ENCODE assay signal across 8 mouse cellular contexts in the genomic region with DNA sequence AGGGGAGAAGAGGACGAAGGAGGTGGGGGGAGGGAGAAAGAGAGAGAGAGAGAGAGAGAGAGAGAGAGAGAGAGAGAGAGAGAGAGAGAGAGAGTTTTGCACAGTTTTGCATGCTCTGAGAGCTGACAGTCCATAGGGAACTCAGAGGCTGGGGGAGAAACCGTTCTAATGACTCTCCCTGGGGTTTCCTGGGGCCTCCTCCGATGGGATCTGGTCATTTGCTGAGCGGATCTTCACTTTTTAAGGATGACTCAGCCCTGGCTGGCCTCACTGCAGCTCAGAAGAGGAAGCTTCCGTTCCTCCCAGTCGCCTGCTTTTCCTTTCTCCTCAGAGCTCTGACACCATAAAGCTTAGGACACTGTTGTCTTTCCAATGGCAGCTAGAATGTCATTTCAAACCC.
DNase-seq lines count a peak whose midpoint lies in the region; ATAC-seq and TF ChIP-seq lines count a peak whose summit lies in the region.

No protein-coding gene starts in this region.

- no peak for TF ChIP-seq EP300 in heart, postnatal 0 days (IDR thresholded peaks at IDR 0.05; ENCODE audit: low read depth)

- H3K27me3 ChIP-seq in midbrain, embryonic 13.5 days, result no peaks in the 10 kb centered on the region
- H3K27me3 ChIP-seq in midbrain, embryonic 16.5 days (ENCODE audit: control insufficient read depth, insufficient read depth, low read depth, low read length), result no peaks in the 10 kb centered on the region
- no peaks in the 10 kb centered on the region for H3K27me3 ChIP-seq in heart, postnatal 0 days (ENCODE audit: control insufficient read depth, insufficient read depth, low read length)
- H3K27me3 ChIP-seq in megakaryocyte, embryonic 14.5 days (replicated peaks), result no peaks in the 10 kb centered on the region

- ATAC-seq in midbrain, embryonic 13.5 days, result 0 out of 2 replicates have a peak, but pooled peaks have one; percentile 31
- no peak for ATAC-seq in midbrain, embryonic 16.5 days
- ATAC-seq in heart, postnatal 0 days (ENCODE audit: insufficient read depth, low read depth), result peak; percentile 44; the same call in 1 of the 2 replicates

- TF ChIP-seq CTCF in heart, postnatal 0 days (IDR thresholded peaks at IDR 0.05; ENCODE audit: low read depth), result no peak

- H3K27ac ChIP-seq in midbrain, embryonic 13.5 days, result no peak overlapping the region
- no peak overlapping the region for H3K27ac ChIP-seq in midbrain, embryonic 16.5 days (ENCODE audit: low read length)
- H3K27ac ChIP-seq in heart, postnatal 0 days (ENCODE audit: low read depth), result 0 out of 2 replicates have a peak overlapping the region, but pooled peaks have one; percentile 11

- H3K4me2 ChIP-seq in midbrain, embryonic 13.5 days (replicated peaks), result no peak overlapping the region
- no peak overlapping the region for H3K4me2 ChIP-seq in midbrain, embryonic 16.5 days (ENCODE audit: low read length)
- peak overlapping the region; percentile 36; the same call in 1 of the 2 replicates for H3K4me2 ChIP-seq in heart, postnatal 0 days (ENCODE audit: low read depth, low read length)

- no peak overlapping the region for H3K9ac ChIP-seq in midbrain, embryonic 13.5 days (replicated peaks)
- no peak overlapping the region for H3K9ac ChIP-seq in midbrain, embryonic 16.5 days (ENCODE audit: low read depth, low read length)
- H3K9ac ChIP-seq in heart, postnatal 0 days (replicated peaks; ENCODE audit: low read depth, low read length), result no peak overlapping the region

- no peaks in the 10 kb centered on the region for H3K9me3 ChIP-seq in midbrain, embryonic 13.5 days
- no peaks in the 10 kb centered on the region for H3K9me3 ChIP-seq in midbrain, embryonic 16.5 days (replicated peaks; ENCODE audit: control insufficient read depth, low read length, poor library complexity, severe bottlenecking)
- H3K9me3 ChIP-seq in heart, postnatal 0 days (replicated peaks; ENCODE audit: control insufficient read depth, low read length), result no peaks in the 10 kb centered on the region
- H3K9me3 ChIP-seq in megakaryocyte, embryonic 14.5 days, result no peaks in the 10 kb centered on the region

- H3K36me3 ChIP-seq in midbrain, embryonic 13.5 days, result no peaks in the 10 kb centered on the region
- H3K36me3 ChIP-seq in midbrain, embryonic 16.5 days (ENCODE audit: control insufficient read depth, insufficient read depth, low read length), result no peaks in the 10 kb centered on the region
- no peaks in the 10 kb centered on the region for H3K36me3 ChIP-seq in heart, postnatal 0 days (replicated peaks; ENCODE audit: control insufficient read depth, insufficient read depth, low read length)
- H3K36me3 ChIP-seq in megakaryocyte, embryonic 14.5 days (replicated peaks; ENCODE audit: low read length), result no peaks in the 10 kb centered on the region

- H3K4me3 ChIP-seq in midbrain, embryonic 13.5 days (replicated peaks), result no peak overlapping the region
- H3K4me3 ChIP-seq in midbrain, embryonic 16.5 days (ENCODE audit: low read depth, low read length), result no peak overlapping the region
- H3K4me3 ChIP-seq in heart, postnatal 0 days (ENCODE audit: low read depth, low read length), result no peak overlapping the region
- peak overlapping the region; percentile 85 for H3K4me3 ChIP-seq in megakaryocyte, embryonic 14.5 days (replicated peaks)

- H3K4me1 ChIP-seq in midbrain, embryonic 13.5 days (replicated peaks), result peaks cover 24% of the 10 kb centered on the region
- peaks cover 10% of the 10 kb centered on the region for H3K4me1 ChIP-seq in midbrain, embryonic 16.5 days (ENCODE audit: control insufficient read depth, insufficient read depth, low read length)
- H3K4me1 ChIP-seq in heart, postnatal 0 days (ENCODE audit: control insufficient read depth, insufficient read depth), result no peaks in the 10 kb centered on the region
- peaks cover 88% of the 10 kb centered on the region for H3K4me1 ChIP-seq in megakaryocyte, embryonic 14.5 days

- 15% methylated on average over 6 of the region's 6 CpGs for WGBS in midbrain, embryonic 13.5 days
- WGBS in midbrain, embryonic 16.5 days, result 10% methylated on average over 6 of the region's 6 CpGs
- 21% methylated on average over 6 of the region's 6 CpGs for WGBS in heart, postnatal 0 days

- DNase-seq in c-Kit-negative CD71-positive TER-119-positive erythroid progenitor cells, embryonic 14.5 days (ENCODE audit: low read depth, low spot score), result peak; percentile 9
- DNase-seq in heart, postnatal 0 days (ENCODE audit: low spot score), result peak; percentile 36
- DNase-seq in right cerebral cortex, postnatal 14 days, result no peak
- DNase-seq in cerebellum, postnatal 36 days, result no peak
- DNase-seq in spleen, postnatal 4 days (ENCODE audit: low spot score in 2 of 2), result no peak

Comparison
In these comparisons a context has a peak if more than half of its experiments do, and no peak if none do; other contexts are left out.
1. DNase-seq: peak in c-Kit-negative CD71-positive TER-119-positive erythroid progenitor cells, embryonic 14.5 days (single experiment) and heart, postnatal 0 days (single experiment); none in right cerebral cortex, postnatal 14 days (single experiment), cerebellum, postnatal 36 days (0 of 2) and spleen, postnatal 4 days (0 of 2).